Mouse (Mus musculus) brain, adult 10 weeks (tissue): ENCODE results near the gene Vmn1r132. TPM values are rescaled to one million over a fixed set of nuclear protein-coding genes. Genes with fewer than 3 reads are reported as not detected.

Source experiments
- polyA plus RNA-seq: library from polyadenylated mRNA; stranded (reverse); fragments of 350-450 nt; fragmentation: Illumina TruSeq; extraction: RNeasy Lipid Tissue Mini Kit (QIAGEN cat#74804); gene quantifications from one replicate; pipeline ENCODE4 v1.2.3, GENCODE M21; 2015; ENCODE audit warnings: low read depth, low replicate concordance

Gene Vmn1r132
- polyA plus RNA-seq: not detected

GRCm38 (mm10) chr7:21613792-21614191, at the start of gene Vmn1r132:
Vmn1r132 (plus strand) TSS chr7:21614092.

Other genes with a start within 250 kb of the Vmn1r132 start
- gene Gm6882, start 181.3 kb upstream of the Vmn1r132 start, polyA plus RNA-seq: not detected
- not detected for gene Vmn1r130, start 102.3 kb upstream of the Vmn1r132 start, polyA plus RNA-seq
- gene Vmn1r131, start 68.0 kb upstream of the Vmn1r132 start, polyA plus RNA-seq: not detected
- not detected for gene Gm4175, start 147.4 kb downstream of the Vmn1r132 start, polyA plus RNA-seq
- gene Gm4177, start 182.6 kb downstream of the Vmn1r132 start, polyA plus RNA-seq: not detected
- not detected for gene Vmn1r135, start 218.3 kb downstream of the Vmn1r132 start, polyA plus RNA-seq
- gene Gm5725, start 230.2 kb downstream of the Vmn1r132 start, polyA plus RNA-seq: not detected